Mouse (Mus musculus) kidney, postnatal 25 days (tissue): ENCODE results near the gene Sdhaf2.
"Not testable (repeated sequence)": the region's sequence is repeated elsewhere in the genome, so short reads cannot be mapped to it uniquely, and the experiment has no call there.

Experiments
- DNase-seq, 2 experiments: peaks; one replicate each; pipeline ENCODE4 v3.0.0; 2021; ENCODE audit warnings: mixed read lengths in 2 of 2

Sdhaf2 gene

GRCm38 (mm10) chr19:10525910-10526309, at the start of gene Sdhaf2:
TSS of gene Sdhaf2 (minus strand) at chr19:10526142.
- DNase-seq = peak in 1 of 2 experiments; percentile 33

GRCm38 (mm10) chr19:10569627-10570026, 43.7 kb upstream of the Sdhaf2 start:
- no peak for DNase-seq

GRCm38 (mm10) chr19:10565217-10565616, 39.3 kb upstream of the Sdhaf2 start:
- DNase-seq = no peak

GRCm38 (mm10) chr19:10564278-10564677, 38.3 kb upstream of the Sdhaf2 start:
- no peak for DNase-seq

GRCm38 (mm10) chr19:10562351-10562750, 36.4 kb upstream of the Sdhaf2 start:
- no peak for DNase-seq

GRCm38 (mm10) chr19:10561558-10562314, 35.8 kb upstream of the Sdhaf2 start:
- peak in 1 of 2 experiments; percentile 15 for DNase-seq

GRCm38 (mm10) chr19:10560108-10560507, 34.2 kb upstream of the Sdhaf2 start:
- peak in 1 of 2 experiments; percentile 32 for DNase-seq

DNA sequence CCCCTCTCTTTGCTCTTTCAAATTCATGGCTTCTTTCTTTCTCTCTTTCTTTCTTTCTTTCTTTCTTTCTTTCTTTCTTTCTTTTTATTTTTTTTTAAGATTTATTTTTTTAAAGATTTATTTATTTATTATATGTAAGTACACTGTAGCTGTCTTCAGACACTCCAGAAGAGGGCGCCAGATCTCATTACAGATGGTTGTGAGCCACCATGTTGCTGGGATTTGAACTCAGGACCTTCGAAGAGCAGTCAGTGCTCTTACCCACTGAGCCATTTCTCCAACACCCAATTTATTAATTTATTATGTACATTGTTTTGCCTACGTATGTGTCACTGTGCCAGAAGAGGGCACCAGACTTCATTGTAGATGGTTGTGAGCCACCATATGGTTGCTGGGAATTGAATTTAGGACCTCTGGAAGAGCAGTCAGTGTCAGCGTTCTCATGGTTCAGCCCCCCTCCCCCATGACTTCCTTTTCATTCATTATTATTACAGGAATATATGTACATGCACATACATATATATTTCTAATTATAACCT, 32.0 kb upstream of the Sdhaf2 start:
- DNase-seq = not testable (repeated sequence)

- no peak for DNase-seq
Observed at GRCm38 (mm10) chr19:10557430-10557829, 31.5 kb upstream of the Sdhaf2 start.

- no peak for DNase-seq
Observed at GRCm38 (mm10) chr19:10557001-10557400, 31.1 kb upstream of the Sdhaf2 start.

DNA sequence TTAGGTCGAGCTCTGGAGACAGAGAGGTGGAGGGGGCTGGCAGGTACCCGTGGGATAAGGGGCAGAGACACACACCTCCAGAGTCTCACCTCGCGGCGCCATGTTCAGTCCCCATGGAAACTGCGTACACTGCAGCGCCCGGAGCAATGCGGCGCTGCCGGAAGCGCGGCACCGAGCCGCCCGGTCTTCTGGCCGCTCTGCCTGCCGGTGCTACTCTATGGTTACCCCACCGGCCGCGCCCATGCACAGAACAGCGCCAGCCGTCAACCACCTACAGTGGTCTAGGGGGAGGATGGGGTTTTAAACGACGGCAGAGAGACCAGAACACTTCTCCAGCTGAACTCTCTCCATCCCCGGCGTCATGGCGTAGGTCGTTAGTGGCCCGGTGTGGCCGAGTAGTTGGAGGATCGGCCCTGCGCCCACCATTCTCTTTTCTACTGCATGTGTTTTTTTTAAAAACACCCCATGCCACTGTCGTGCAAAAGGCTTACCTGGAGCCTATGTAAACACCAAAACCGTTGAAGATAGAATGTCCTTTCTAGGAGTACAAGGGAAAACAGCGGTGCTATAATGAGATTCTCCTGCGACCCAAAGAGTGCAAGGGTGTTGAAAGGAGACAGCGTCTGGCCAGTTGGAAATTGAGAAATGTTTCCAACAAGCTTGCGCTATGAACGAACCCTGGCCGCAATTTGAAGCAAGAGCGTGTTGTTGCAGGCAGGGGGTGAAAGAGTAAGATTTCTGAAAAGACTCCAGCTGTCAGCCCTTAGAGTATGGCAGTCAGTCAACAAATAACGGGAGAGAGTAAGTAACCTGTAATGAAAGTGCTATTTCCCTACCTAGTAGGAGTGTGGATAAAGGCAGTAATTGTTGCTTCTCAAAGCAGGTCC, 29.9 kb upstream of the Sdhaf2 start, which contains the start of gene Tmem216:
Gene Tmem216 (minus strand): TSS at position 615 of the 887 bp plus-strand sequence.
- DNase-seq = peak; percentile 86 to 94

DNA sequence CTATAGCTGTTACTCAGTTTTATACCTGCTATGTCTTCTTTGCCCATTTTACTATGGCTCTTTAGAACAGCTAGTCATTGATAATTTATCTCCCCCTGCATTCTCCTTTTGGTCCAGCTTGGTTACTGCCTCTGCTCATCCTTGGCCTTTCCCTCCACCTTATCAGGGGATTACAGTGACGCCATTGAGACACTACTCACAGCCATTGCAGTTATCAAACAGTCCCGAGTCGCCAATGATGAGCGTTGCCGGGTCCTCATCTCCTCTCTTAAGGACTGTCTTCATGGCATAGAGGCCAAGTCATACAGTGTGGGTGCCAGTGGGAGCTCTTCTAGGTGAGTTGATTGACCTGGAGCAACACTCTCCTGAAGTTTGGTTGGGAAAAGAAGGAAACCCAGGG, 13.5 kb upstream of the Sdhaf2 start:
- DNase-seq = no peak

DNA sequence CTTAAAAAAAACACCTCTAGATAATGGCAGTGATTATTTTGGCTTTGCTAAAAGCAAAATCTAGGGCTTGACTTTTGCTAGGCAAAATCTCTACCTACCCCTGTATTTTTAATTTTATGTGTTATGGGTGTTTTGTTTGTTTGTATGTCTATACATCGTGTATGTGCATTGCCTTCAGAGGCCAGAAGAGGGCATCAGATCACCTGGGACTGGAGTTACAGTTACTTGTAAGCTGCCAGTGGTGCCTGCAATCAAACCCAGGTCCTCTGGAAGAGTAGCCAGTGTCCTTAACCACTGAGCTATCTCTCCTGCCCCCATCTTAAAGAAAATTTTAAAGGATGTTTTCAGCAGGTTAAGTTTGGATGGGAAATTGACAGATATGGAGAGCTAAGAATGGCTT, 4.1 kb upstream of the Sdhaf2 start:
- no peak for DNase-seq

GRCm38 (mm10) chr19:10525106-10525901, 638 bp downstream of the Sdhaf2 start, which contains the start of gene Cpsf7:
TSS of gene Cpsf7 (plus strand) at chr19:10525266.
- peak; percentile 93 to 98 for DNase-seq

GRCm38 (mm10) chr19:10524784-10525105, 1.2 kb downstream of the Sdhaf2 start:
- no peak for DNase-seq

- DNase-seq = no peak
Observed at GRCm38 (mm10) chr19:10523483-10524080, 2.4 kb downstream of the Sdhaf2 start.

GRCm38 (mm10) chr19:10521926-10522325, 4.0 kb downstream of the Sdhaf2 start:
- DNase-seq = no peak

GRCm38 (mm10) chr19:10520355-10520754, 5.6 kb downstream of the Sdhaf2 start:
- DNase-seq = no peak

DNA sequence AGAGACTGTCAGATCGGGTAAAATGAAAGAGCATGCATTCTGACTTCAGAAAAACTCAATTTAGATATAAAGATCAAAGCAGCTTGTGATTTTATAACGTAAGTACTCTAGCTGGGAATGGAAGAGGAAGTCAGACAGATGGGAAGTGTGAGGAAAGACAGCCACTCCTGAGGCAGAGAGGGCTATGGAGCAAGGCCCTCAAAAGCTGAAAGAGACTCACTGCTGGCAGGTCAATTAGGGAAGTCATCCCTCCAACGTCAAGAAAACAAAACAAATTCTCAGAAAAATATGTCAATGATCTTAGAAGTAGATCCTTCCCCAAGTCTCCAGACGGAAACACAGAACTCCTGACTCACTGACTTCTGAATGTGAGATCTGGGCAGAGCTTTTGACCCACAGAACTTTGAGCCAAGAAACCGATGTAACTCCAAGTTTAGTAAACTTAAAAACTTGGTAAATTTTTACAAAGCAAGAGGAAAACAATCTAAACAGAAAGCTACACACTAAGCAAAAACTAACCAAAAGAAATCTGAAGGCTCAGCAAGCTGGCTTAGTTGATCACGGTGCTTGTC, 15.1 kb downstream of the Sdhaf2 start:
- no peak for DNase-seq

- DNase-seq = peak in 1 of 2 experiments; percentile 27
Observed at GRCm38 (mm10) chr19:10502571-10502970, 23.4 kb downstream of the Sdhaf2 start.

GRCm38 (mm10) chr19:10500581-10500980, 25.4 kb downstream of the Sdhaf2 start:
- no peak for DNase-seq
